Mouse (Mus musculus) hindbrain, embryonic 15.5 days (tissue): Measurements from ENCODE around the gene Erg28. TPM values are rescaled to one million over a fixed set of nuclear protein-coding genes. Genes with fewer than 3 reads are reported as not detected.
A peak's percentile ranks its signal among the peaks of the same experiment; 100 is the strongest.

Source experiments
- ATAC-seq: fragments of 200-750 bp; cut with Nextera tagmentation; 2 replicates; pipeline ENCODE4 v1.8.0; 2017; ENCODE audit warnings: low read depth, moderate number of reproducible peaks, moderate TSS enrichment; ENCODE audit not compliant: low FRiP score
- H3K27ac ChIP-seq: fragments of 300-500 bp; sonication (generic); replicated peaks from 2 replicates; pipeline ENCODE4 v1.5.1; 2015; ENCODE audit warnings: mild to moderate bottlenecking, inconsistent platforms
- H3K27me3 ChIP-seq: fragments of 300-500 bp; sonication (generic); 2 replicates; pipeline ENCODE4 v1.6.1; 2015; ENCODE audit warnings: control low read depth, inconsistent platforms
- H3K36me3 ChIP-seq: fragments of 300-500 bp; sonication (generic); 2 replicates; pipeline ENCODE4 v1.6.1; 2015; ENCODE audit warnings: control low read depth, inconsistent platforms
- H3K4me1 ChIP-seq: fragments of 300-500 bp; sonication (generic); replicated peaks from 2 replicates; pipeline ENCODE4 v1.6.1; 2015; ENCODE audit warnings: control low read depth, inconsistent platforms
- H3K4me2 ChIP-seq: fragments of 300-500 bp; sonication (generic); 2 replicates; pipeline ENCODE4 v1.6.1; 2015; ENCODE audit warnings: moderate library complexity, mild to moderate bottlenecking, inconsistent platforms
- H3K4me3 ChIP-seq: fragments of 300-500 bp; sonication (generic); 2 replicates; pipeline ENCODE4 v1.5.1; 2015; ENCODE audit warnings: mild to moderate bottlenecking, inconsistent platforms
- H3K9ac ChIP-seq: fragments of 300-500 bp; sonication (generic); 2 replicates; pipeline ENCODE4 v1.6.1; 2015; ENCODE audit warnings: inconsistent platforms
- H3K9me3 ChIP-seq: fragments of 300-500 bp; sonication (generic); 2 replicates; pipeline ENCODE4 v1.6.1; 2016; ENCODE audit warnings: control low read depth, inconsistent platforms
- WGBS: fragments of 180-500 bp; shearing (Covaris S2); methylation state at CpG from one replicate; pipeline ENCODE4 v1.1.7; 2015; 5-methylcytosine and 5-hydroxymethylcytosine counted together
- polyA plus RNA-seq: library from polyadenylated mRNA; unstranded; fragments of >200 nt; fragmentation: Nextera tagmentation; extraction: Ambion mirVana; gene quantifications from 2 replicates; pipeline ENCODE4 v1.2.1, GENCODE M21; 2015

The Erg28 gene
- 98.8 and 110 TPM in 2 replicates for polyA plus RNA-seq

GRCm38 (mm10) chr12:85824438-85825264, at the start of gene Erg28, which contains the start of gene Ttll5:
Gene Erg28, minus strand, starts transcription at chr12:85824550.
Gene Ttll5, plus strand, starts transcription at chr12:85824659.
- ATAC-seq: peak; percentile 98
- peaks cover 28% of the 10 kb centered on the region for H3K4me1 ChIP-seq
- H3K4me2 ChIP-seq: peak within 1 kb of the TSS; percentile 73
- no peaks in the 10 kb centered on the region for H3K9me3 ChIP-seq
- H3K36me3 ChIP-seq: peaks cover 18% of the 10 kb centered on the region
- peak within 1 kb of the TSS; percentile 95 for H3K27ac ChIP-seq
- H3K27me3 ChIP-seq: no peaks in the 10 kb centered on the region
- WGBS: under 1% methylated on average over 67 of the region's 67 CpGs
- H3K9ac ChIP-seq: peak within 1 kb of the TSS; percentile 85
- H3K4me3 ChIP-seq: peak within 1 kb of the TSS; percentile 86

GRCm38 (mm10) chr12:85869423-85869822, 45.1 kb upstream of the Erg28 start:
- WGBS: 57% methylated on average over 6 of the region's 6 CpGs
- Histone ChIP-seq H3K4me2 (no peak overlapping the region), H3K9me3 (no peaks in the 10 kb centered on the region), H3K9ac (no peak overlapping the region), H3K27me3 (no peaks in the 10 kb centered on the region), H3K4me3 (no peak overlapping the region), H3K36me3 (0 out of 2 replicates have a peak, but pooled peaks cover 2% of the 10 kb centered on the region), H3K27ac (peak overlapping the region; percentile 63; the same call in 1 of the 2 replicates), H3K4me1 (peaks cover 8% of the 10 kb centered on the region)
- no peak for ATAC-seq

GRCm38 (mm10) chr12:85867125-85867524, 42.8 kb upstream of the Erg28 start:
- no peak overlapping the region for H3K4me2 ChIP-seq
- no peak overlapping the region for H3K27ac ChIP-seq
- no peaks in the 10 kb centered on the region for H3K27me3 ChIP-seq
- H3K36me3 ChIP-seq: peaks cover 7% of the 10 kb centered on the region; the same call in 1 of the 2 replicates
- ATAC-seq: no peak
- no peak overlapping the region for H3K4me3 ChIP-seq
- no peak overlapping the region for H3K9ac ChIP-seq
- no peaks in the 10 kb centered on the region for H3K9me3 ChIP-seq
- H3K4me1 ChIP-seq: peaks cover 14% of the 10 kb centered on the region

- Histone ChIP-seq H3K4me2 (no peak overlapping the region), H3K9ac (no peak overlapping the region), H3K36me3 (peaks cover 7% of the 10 kb centered on the region; the same call in 1 of the 2 replicates), H3K27ac (no peak overlapping the region), H3K27me3 (no peaks in the 10 kb centered on the region), H3K9me3 (no peaks in the 10 kb centered on the region), H3K4me3 (no peak overlapping the region), H3K4me1 (peaks cover 14% of the 10 kb centered on the region)
- WGBS: 74% methylated on average over 4 of the region's 4 CpGs
- ATAC-seq: no peak
These were observed 42.3 kb upstream of the Erg28 start for GRCm38 (mm10) chr12:85866624-85867023.

- 91% methylated on average over 3 of the region's 3 CpGs for WGBS
- Histone ChIP-seq H3K9me3 (no peaks in the 10 kb centered on the region), H3K4me2 (no peak overlapping the region), H3K36me3 (peaks cover 7% of the 10 kb centered on the region; the same call in 1 of the 2 replicates), H3K4me3 (no peak overlapping the region), H3K27ac (no peak overlapping the region), H3K4me1 (peaks cover 14% of the 10 kb centered on the region), H3K9ac (no peak overlapping the region), H3K27me3 (no peaks in the 10 kb centered on the region)
- no peak for ATAC-seq
These were observed 41.2 kb upstream of the Erg28 start for GRCm38 (mm10) chr12:85865526-85865925.

- Histone ChIP-seq H3K9ac (no peak overlapping the region), H3K27ac (peak overlapping the region; percentile 39), H3K36me3 (peaks cover 7% of the 10 kb centered on the region; the same call in 1 of the 2 replicates), H3K27me3 (no peaks in the 10 kb centered on the region), H3K4me3 (no peak overlapping the region), H3K4me2 (no peak overlapping the region), H3K9me3 (no peaks in the 10 kb centered on the region), H3K4me1 (peaks cover 6% of the 10 kb centered on the region)
- WGBS: 33% methylated on average over 2 of the region's 2 CpGs
- ATAC-seq: no peak
These were observed 38.2 kb upstream of the Erg28 start for GRCm38 (mm10) chr12:85862514-85862913.

- H3K9me3 ChIP-seq: no peaks in the 10 kb centered on the region
- H3K9ac ChIP-seq: no peak overlapping the region
- no peaks in the 10 kb centered on the region for H3K27me3 ChIP-seq
- H3K36me3 ChIP-seq: peaks cover 7% of the 10 kb centered on the region; the same call in 1 of the 2 replicates
- H3K4me3 ChIP-seq: no peak overlapping the region
- H3K27ac ChIP-seq: no peak overlapping the region
- no peak overlapping the region for H3K4me2 ChIP-seq
- ATAC-seq: no peak
- WGBS: 57% methylated on average over 3 of the region's 3 CpGs
- peaks cover 6% of the 10 kb centered on the region for H3K4me1 ChIP-seq
These were observed 35.3 kb upstream of the Erg28 start for GRCm38 (mm10) chr12:85859511-85860189.

- no peak for ATAC-seq
- Histone ChIP-seq H3K36me3 (peaks cover 3% of the 10 kb centered on the region; the same call in 1 of the 2 replicates), H3K4me1 (peaks cover 6% of the 10 kb centered on the region), H3K9ac (no peak overlapping the region), H3K4me2 (no peak overlapping the region), H3K27me3 (no peaks in the 10 kb centered on the region), H3K4me3 (no peak overlapping the region), H3K27ac (no peak overlapping the region), H3K9me3 (no peaks in the 10 kb centered on the region)
- WGBS: 67% methylated on average over 3 of the region's 3 CpGs
These were observed 34.8 kb upstream of the Erg28 start for GRCm38 (mm10) chr12:85859111-85859510.

GRCm38 (mm10) chr12:85857300-85857699, 33.0 kb upstream of the Erg28 start:
- H3K36me3 ChIP-seq: 0 out of 2 replicates have a peak, but pooled peaks cover 4% of the 10 kb centered on the region
- H3K27ac ChIP-seq: no peak overlapping the region
- no peak overlapping the region for H3K9ac ChIP-seq
- H3K9me3 ChIP-seq: no peaks in the 10 kb centered on the region
- H3K4me2 ChIP-seq: no peak overlapping the region
- whole genome bisulfite sequencing: 93% methylated on average over 7 of the region's 7 CpGs
- H3K4me1 ChIP-seq: no peaks in the 10 kb centered on the region; the same call in 1 of the 2 replicates
- no peak for ATAC-seq
- H3K4me3 ChIP-seq: no peak overlapping the region
- no peaks in the 10 kb centered on the region for H3K27me3 ChIP-seq

GRCm38 (mm10) chr12:85854271-85854670, 29.9 kb upstream of the Erg28 start:
- Histone ChIP-seq H3K9ac (no peak overlapping the region), H3K4me1 (no peaks in the 10 kb centered on the region; the same call in 1 of the 2 replicates), H3K9me3 (no peaks in the 10 kb centered on the region), H3K4me2 (no peak overlapping the region), H3K27ac (no peak overlapping the region), H3K27me3 (no peaks in the 10 kb centered on the region), H3K4me3 (no peak overlapping the region), H3K36me3 (0 out of 2 replicates have a peak, but pooled peaks cover 4% of the 10 kb centered on the region)
- ATAC-seq: no peak
- WGBS: 83% methylated on average over 1 of the region's 1 CpGs

- H3K9ac ChIP-seq: no peak overlapping the region
- no peak for ATAC-seq
- WGBS: 92% methylated on average over 4 of the region's 4 CpGs
- 0 out of 2 replicates have a peak, but pooled peaks cover 4% of the 10 kb centered on the region for H3K36me3 ChIP-seq
- H3K27me3 ChIP-seq: no peaks in the 10 kb centered on the region
- H3K4me1 ChIP-seq: no peaks in the 10 kb centered on the region; the same call in 1 of the 2 replicates
- no peak overlapping the region for H3K4me2 ChIP-seq
- H3K27ac ChIP-seq: no peak overlapping the region
- no peak overlapping the region for H3K4me3 ChIP-seq
- H3K9me3 ChIP-seq: no peaks in the 10 kb centered on the region
These were observed 29.5 kb upstream of the Erg28 start for GRCm38 (mm10) chr12:85853836-85854235.

- H3K9me3 ChIP-seq: no peaks in the 10 kb centered on the region
- H3K27ac ChIP-seq: no peak overlapping the region
- H3K9ac ChIP-seq: no peak overlapping the region
- H3K4me2 ChIP-seq: no peak overlapping the region
- H3K4me1 ChIP-seq: no peaks in the 10 kb centered on the region
- no peaks in the 10 kb centered on the region for H3K27me3 ChIP-seq
- WGBS: 87% methylated on average over 8 of the region's 8 CpGs
- 0 out of 2 replicates have a peak, but pooled peaks cover 5% of the 10 kb centered on the region for H3K36me3 ChIP-seq
- H3K4me3 ChIP-seq: no peak overlapping the region
- ATAC-seq: no peak
These were observed 26.3 kb upstream of the Erg28 start for GRCm38 (mm10) chr12:85850661-85851060.
